Mouse (Mus musculus): Measurements from ENCODE around the gene Zbtb26. TPM values are rescaled to one million over a fixed set of nuclear protein-coding genes. Genes with fewer than 3 reads are reported as not detected.
A peak's percentile ranks its signal among the peaks of the same experiment; 100 is the strongest.

Zbtb26 gene
- 7.2 and 9.2 TPM in 2 replicates for polyA plus RNA-seq (2012; ENCODE audit: insufficient read depth, insufficient read length, missing spikeins)

GRCm38 (mm10) chr2:37442611-37443591 lies at the start of gene Zbtb26, which contains the start of the genes Zbtb6 and Rabgap1:
TSS of gene Zbtb26 (minus strand) at chr2:37443135.
TSS of gene Zbtb6 (minus strand) at chr2:37443171.
TSS of gene Rabgap1 (plus strand) at chr2:37443279.
- Histone ChIP-seq H3K27ac (ENCODE audit: insufficient read depth, low read depth, low read length) (peak within 1 kb of the TSS; percentile 80), H3K4me3 (ENCODE audit: insufficient read depth, low read length) (peak within 1 kb of the TSS; percentile 99), H3K4me1 (ENCODE audit: control insufficient read depth, insufficient read depth, low read length) (peaks cover 10% of the 10 kb centered on the region)
- TF ChIP-seq POLR2A (IDR thresholded peaks at IDR 0.05; ENCODE audit: borderline replicate concordance, low read depth, low read length) (no peak), CTCF (IDR thresholded peaks at IDR 0.05; ENCODE audit: low read depth, low read length) (no peak)

- TF ChIP-seq CTCF (IDR thresholded peaks at IDR 0.05; ENCODE audit: low read depth, low read length) (no peak), POLR2A (IDR thresholded peaks at IDR 0.05; ENCODE audit: borderline replicate concordance, low read depth, low read length) (no peak)
Observed at GRCm38 (mm10) chr2:37488956-37489355, 46.0 kb upstream of the Zbtb26 start.

GRCm38 (mm10) chr2:37486408-37486807 lies 43.5 kb upstream of the Zbtb26 start:
- Histone ChIP-seq H3K4me3 (ENCODE audit: insufficient read depth, low read length) (no peak overlapping the region), H3K4me1 (ENCODE audit: control insufficient read depth, insufficient read depth, low read length) (no peaks in the 10 kb centered on the region), H3K27ac (ENCODE audit: insufficient read depth, low read depth, low read length) (no peak overlapping the region)
- TF ChIP-seq CTCF (IDR thresholded peaks at IDR 0.05; ENCODE audit: low read depth, low read length) (no peak), POLR2A (IDR thresholded peaks at IDR 0.05; ENCODE audit: borderline replicate concordance, low read depth, low read length) (no peak)

More at GRCm38 (mm10) chr2:37488956-37489355, 46.0 kb upstream of the Zbtb26 start:
- Histone ChIP-seq H3K4me1 (ENCODE audit: control insufficient read depth, insufficient read depth, low read length) (no peaks in the 10 kb centered on the region), H3K27ac (ENCODE audit: insufficient read depth, low read depth, low read length) (no peak overlapping the region), H3K4me3 (ENCODE audit: insufficient read depth, low read length) (no peak overlapping the region)

- Histone ChIP-seq H3K27ac (ENCODE audit: insufficient read depth, low read depth, low read length) (no peak overlapping the region), H3K4me3 (ENCODE audit: insufficient read depth, low read length) (no peak overlapping the region), H3K4me1 (ENCODE audit: control insufficient read depth, insufficient read depth, low read length) (no peaks in the 10 kb centered on the region)
- TF ChIP-seq POLR2A (IDR thresholded peaks at IDR 0.05; ENCODE audit: borderline replicate concordance, low read depth, low read length) (no peak), CTCF (IDR thresholded peaks at IDR 0.05; ENCODE audit: low read depth, low read length) (no peak)
Observed at GRCm38 (mm10) chr2:37485370-37485769, 42.4 kb upstream of the Zbtb26 start.

GRCm38 (mm10) chr2:37484165-37484564 lies 41.2 kb upstream of the Zbtb26 start:
- Histone ChIP-seq H3K4me1 (ENCODE audit: control insufficient read depth, insufficient read depth, low read length) (no peaks in the 10 kb centered on the region), H3K27ac (ENCODE audit: insufficient read depth, low read depth, low read length) (peak overlapping the region; percentile 37; the same call in 1 of the 2 replicates), H3K4me3 (ENCODE audit: insufficient read depth, low read length) (no peak overlapping the region)
- no peak for TF ChIP-seq CTCF (IDR thresholded peaks at IDR 0.05; ENCODE audit: low read depth, low read length)

- H3K4me3 ChIP-seq (ENCODE audit: insufficient read depth, low read length), result no peak overlapping the region
- H3K27ac ChIP-seq (ENCODE audit: insufficient read depth, low read depth, low read length), result no peak overlapping the region
- no peak for TF ChIP-seq CTCF (IDR thresholded peaks at IDR 0.05; ENCODE audit: low read depth, low read length)
- TF ChIP-seq POLR2A (IDR thresholded peaks at IDR 0.05; ENCODE audit: borderline replicate concordance, low read depth, low read length), result no peak
- no peaks in the 10 kb centered on the region for H3K4me1 ChIP-seq (ENCODE audit: control insufficient read depth, insufficient read depth, low read length)
Observed at GRCm38 (mm10) chr2:37480039-37480438, 37.1 kb upstream of the Zbtb26 start.

- H3K4me3 ChIP-seq (ENCODE audit: insufficient read depth, low read length), result no peak overlapping the region
- no peak for TF ChIP-seq POLR2A (IDR thresholded peaks at IDR 0.05; ENCODE audit: borderline replicate concordance, low read depth, low read length)
- TF ChIP-seq CTCF (IDR thresholded peaks at IDR 0.05; ENCODE audit: low read depth, low read length), result no peak
- H3K27ac ChIP-seq (ENCODE audit: insufficient read depth, low read depth, low read length), result no peak overlapping the region
- no peaks in the 10 kb centered on the region for H3K4me1 ChIP-seq (ENCODE audit: control insufficient read depth, insufficient read depth, low read length)
Observed at GRCm38 (mm10) chr2:37479559-37479958, 36.6 kb upstream of the Zbtb26 start.

GRCm38 (mm10) chr2:37466266-37466665 lies 23.3 kb upstream of the Zbtb26 start:
- H3K4me1 ChIP-seq (ENCODE audit: control insufficient read depth, insufficient read depth, low read length), result no peaks in the 10 kb centered on the region
- H3K4me3 ChIP-seq (ENCODE audit: insufficient read depth, low read length), result no peak overlapping the region
- H3K27ac ChIP-seq (ENCODE audit: insufficient read depth, low read depth, low read length), result no peak overlapping the region
- TF ChIP-seq POLR2A (IDR thresholded peaks at IDR 0.05; ENCODE audit: borderline replicate concordance, low read depth, low read length), result no peak
- no peak for TF ChIP-seq CTCF (IDR thresholded peaks at IDR 0.05; ENCODE audit: low read depth, low read length)

- Histone ChIP-seq H3K4me3 (ENCODE audit: insufficient read depth, low read length) (no peak overlapping the region), H3K27ac (ENCODE audit: insufficient read depth, low read depth, low read length) (no peak overlapping the region), H3K4me1 (ENCODE audit: control insufficient read depth, insufficient read depth, low read length) (no peaks in the 10 kb centered on the region)
- TF ChIP-seq CTCF (IDR thresholded peaks at IDR 0.05; ENCODE audit: low read depth, low read length) (no peak), POLR2A (IDR thresholded peaks at IDR 0.05; ENCODE audit: borderline replicate concordance, low read depth, low read length) (no peak)
Observed at GRCm38 (mm10) chr2:37460707-37461106, 17.8 kb upstream of the Zbtb26 start.

- 0 out of 2 replicates have a peak, but pooled peaks have one; percentile 13 for TF ChIP-seq CTCF (IDR thresholded peaks at IDR 0.05; ENCODE audit: low read depth, low read length)
- TF ChIP-seq POLR2A (IDR thresholded peaks at IDR 0.05; ENCODE audit: borderline replicate concordance, low read depth, low read length), result no peak
- H3K4me1 ChIP-seq (ENCODE audit: control insufficient read depth, insufficient read depth, low read length), result peaks cover 5% of the 10 kb centered on the region
- H3K4me3 ChIP-seq (ENCODE audit: insufficient read depth, low read length), result peak overlapping the region; percentile 94
- H3K27ac ChIP-seq (ENCODE audit: insufficient read depth, low read depth, low read length), result peak overlapping the region; percentile 60
Observed at GRCm38 (mm10) chr2:37452376-37452760, 9.4 kb upstream of the Zbtb26 start.
